Mouse (Mus musculus) thymus, adult 2 months (tissue): ENCODE results near the gene Slc7a14.

ENCODE experiments used
- CTCF ChIP-seq: fragments of 200-500 bp; IDR thresholded peaks from 2 replicates; pipeline ENCODE4 v1.5.1; 2012; ENCODE audit warnings: mild to moderate bottlenecking, control low read depth, low read length, moderate library complexity, borderline replicate concordance; ENCODE audit not compliant: control insufficient read depth, poor library complexity, insufficient read depth; ENCODE audit errors: extremely low read depth
- POLR2A ChIP-seq: fragments of 200-500 bp; IDR thresholded peaks from 2 replicates; pipeline ENCODE4 v1.6.1; 2012; ENCODE audit warnings: mild to moderate bottlenecking, low read length, control low read depth, moderate library complexity; ENCODE audit not compliant: control insufficient read depth, poor library complexity, insufficient read depth; ENCODE audit errors: extremely low read depth

GRCm38 (mm10) chr3:31213802-31214201, 96.4 kb downstream of the Slc7a14 start:
- TF ChIP-seq CTCF (no peak), POLR2A (no peak)
